Mouse (Mus musculus) thymus, adult 2 months (tissue): ENCODE measurements around the gene Pycr1.

Experiments
- CTCF ChIP-seq: fragments of 200-500 bp; IDR thresholded peaks from 2 replicates; pipeline ENCODE4 v1.5.1; 2012; ENCODE audit warnings: mild to moderate bottlenecking, control low read depth, low read length, moderate library complexity, borderline replicate concordance; ENCODE audit not compliant: control insufficient read depth, poor library complexity, insufficient read depth; ENCODE audit errors: extremely low read depth
- POLR2A ChIP-seq: fragments of 200-500 bp; IDR thresholded peaks from 2 replicates; pipeline ENCODE4 v1.6.1; 2012; ENCODE audit warnings: mild to moderate bottlenecking, low read length, control low read depth, moderate library complexity; ENCODE audit not compliant: control insufficient read depth, poor library complexity, insufficient read depth; ENCODE audit errors: extremely low read depth

- TF ChIP-seq POLR2A (no peak), CTCF (no peak)
These were observed 21.8 kb upstream of the Pycr1 start for GRCm38 (mm10) chr11:120665406-120665805.
